ENCODE assay signal across 22 mouse cellular contexts in the genomic region with DNA sequence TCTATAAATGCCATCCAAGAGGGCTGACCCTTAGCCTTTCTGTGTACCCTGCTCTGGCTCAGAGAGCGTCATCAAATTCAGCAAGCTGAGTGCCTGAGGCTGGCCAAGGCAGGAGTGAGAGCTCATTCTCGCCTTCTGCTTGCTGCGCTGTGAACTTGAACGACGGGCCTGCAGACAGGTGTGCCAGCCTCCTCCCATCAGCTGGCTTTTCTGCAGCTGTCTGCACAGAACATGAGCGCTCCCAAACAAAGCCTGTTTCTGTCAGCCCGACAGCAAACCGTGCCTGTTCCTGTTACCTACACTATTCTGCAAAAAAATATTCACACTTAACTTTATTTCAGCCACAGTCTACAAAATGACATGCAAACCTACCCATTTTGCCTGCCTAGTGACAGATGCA. TPM values are rescaled to one million over a fixed set of nuclear protein-coding genes. Genes with fewer than 3 reads are reported as not detected.
A peak's percentile ranks its signal among the peaks of the same experiment; 100 is the strongest.
DNase-seq lines count a peak whose midpoint lies in the region; ATAC-seq and TF ChIP-seq lines count a peak whose summit lies in the region.
"Had no signal": no experiment of that assay in that cellular context is flagged by ENCODE, and none has a peak within 500 bp of the region (broad histone marks: within the 10 kb centered on the region; RNA-seq: fewer than 3 reads in every experiment).

No protein-coding gene starts in this region.

- no peaks in the 10 kb centered on the region for H3K4me1 ChIP-seq in embryonic facial prominence, embryonic 14.5 days (ENCODE audit: control insufficient read depth, insufficient read depth, low read length)
- peaks cover 22% of the 10 kb centered on the region for H3K4me1 ChIP-seq in embryonic facial prominence, embryonic 10.5 days

- H3ac ChIP-seq in myocyte (ENCODE audit: control insufficient read depth, insufficient read length): no peak overlapping the region

- no peaks in the 10 kb centered on the region; the same call in 1 of the 2 replicates for H3K9me3 ChIP-seq in embryonic facial prominence, embryonic 14.5 days (ENCODE audit: control insufficient read depth, low read length)
- H3K9me3 ChIP-seq in embryonic facial prominence, embryonic 10.5 days: 0 out of 2 replicates have a peak, but pooled peaks cover 10% of the 10 kb centered on the region

- peak; percentile 50 for DNase-seq in embryonic facial prominence, embryonic 14.5 days (ENCODE audit: low spot score)
- DNase-seq in embryonic facial prominence, embryonic 10.5 days (ENCODE audit: low spot score): no peak
- DNase-seq in frontal cortex, postnatal 25 days (ENCODE audit: low spot score in 2 of 2): no peak
- peak; percentile 59 for DNase-seq in brain, adult 2 months (ENCODE audit: low read depth, low spot score)
- DNase-seq in right cerebral cortex, postnatal 25 days: no peak
- no peak for DNase-seq in embryo, embryonic 9.5 days (ENCODE audit: extremely low spot score)
- DNase-seq: adrenal gland, adult 2 months; adrenal gland, adult 8-10 months; adrenal gland, postnatal 10 days; adrenal gland, postnatal 14 days; adrenal gland, postnatal 25 days; adrenal gland, postnatal 36 days; B cell, adult 2 months; cerebellum, adult 11 months; cerebellum, adult 11-12 months; cerebellum, adult 18-20 months had no signal

- no peak for ATAC-seq in embryonic facial prominence, embryonic 14.5 days (ENCODE audit: low read depth)
- 0 out of 2 replicates have a peak, but pooled peaks have one; percentile 13 for ATAC-seq in frontal cortex, adult (ENCODE audit: low TSS enrichment)
- ATAC-seq: activated CD4-positive, CD25-positive, alpha-beta regulatory T cell, adult 4 months; CD4-positive, CD25-positive, alpha-beta regulatory T cell, adult 4 months; Patski had no signal

- H3K27me3 ChIP-seq in embryonic facial prominence, embryonic 14.5 days (replicated peaks; ENCODE audit: control insufficient read depth, insufficient read depth, low read length): no peaks in the 10 kb centered on the region
- peaks cover 4% of the 10 kb centered on the region; the same call in 1 of the 2 replicates for H3K27me3 ChIP-seq in embryonic facial prominence, embryonic 10.5 days (replicated peaks; ENCODE audit: low read depth, poor library complexity, severe bottlenecking)
- peaks cover 2% of the 10 kb centered on the region for H3K27me3 ChIP-seq in myocyte (ENCODE audit: control insufficient read depth, insufficient read depth, insufficient read length)
- H3K27me3 ChIP-seq: Patski had no signal

- H3K36me3 ChIP-seq in embryonic facial prominence, embryonic 14.5 days (ENCODE audit: control insufficient read depth, insufficient read depth, low read length): no peaks in the 10 kb centered on the region
- H3K36me3 ChIP-seq in embryonic facial prominence, embryonic 10.5 days (replicated peaks): no peaks in the 10 kb centered on the region
- no peaks in the 10 kb centered on the region for H3K36me3 ChIP-seq in myocyte (ENCODE audit: control insufficient read depth, insufficient read depth)
- H3K36me3 ChIP-seq: G1E had no signal

- H3K27ac ChIP-seq in embryonic facial prominence, embryonic 14.5 days (replicated peaks; ENCODE audit: low read depth, low read length): no peak overlapping the region
- no peak overlapping the region for H3K27ac ChIP-seq in embryonic facial prominence, embryonic 10.5 days (replicated peaks)

- H3K4me3 ChIP-seq in embryonic facial prominence, embryonic 14.5 days (ENCODE audit: low read depth, low read length): no peak overlapping the region
- no peak overlapping the region for H3K4me3 ChIP-seq in embryonic facial prominence, embryonic 10.5 days
- H3K4me3 ChIP-seq in myocyte: no peak overlapping the region

- H3K79me2 ChIP-seq in myocyte (ENCODE audit: control insufficient read depth, insufficient read depth): no peaks in the 10 kb centered on the region

- H3K9ac ChIP-seq in embryonic facial prominence, embryonic 14.5 days (ENCODE audit: low read depth, low read length): no peak overlapping the region

- H3K4me2 ChIP-seq in embryonic facial prominence, embryonic 14.5 days (ENCODE audit: low read depth, low read length): no peak overlapping the region
- H3K4me2 ChIP-seq in myocyte (ENCODE audit: low read depth): no peak overlapping the region

- TF ChIP-seq POLR2A in myocyte (IDR thresholded peaks at IDR 0.05; ENCODE audit: insufficient read length, low read depth): no peak

- 66% methylated on average over 8 of the region's 8 CpGs for WGBS in embryonic facial prominence, embryonic 14.5 days
- 82% methylated on average over 8 of the region's 8 CpGs for WGBS in embryonic facial prominence, embryonic 10.5 days

TF ChIP-seq in myocyte, 11 proteins besides CTCF, POLR2A, EP300 and RAD21:
- TF ChIP-seq REST (IDR thresholded peaks at IDR 0.05; ENCODE audit: insufficient read depth, insufficient read length): no peak
- TF ChIP-seq MYOG (IDR thresholded peaks at IDR 0.05; ENCODE audit: control insufficient read depth in 1 of 3, insufficient read depth in 1 of 3, insufficient read length in 2 of 3, low read depth in 2 of 3): peak; percentile 14 to 93 (median 80)
- TF ChIP-seq MYOD1 (IDR thresholded peaks at IDR 0.05; ENCODE audit: control insufficient read depth in 1 of 3, insufficient read length in 2 of 3, low read depth in 2 of 3): peak in 2 of 3 experiments; percentile 75 to 89

RNA-seq across cellular contexts. Expression of a gene that starts 46.7 kb away (rescaled TPM):
- polyA plus RNA-seq in embryonic facial prominence, embryonic 14.5 days (2014; fragmentation: Nextera tagmentation; extraction: Ambion mirVana): 9.5 and 10.2 TPM in 2 replicates
- polyA plus RNA-seq in embryonic facial prominence, embryonic 10.5 days (2016; fragmentation: Nextera tagmentation; extraction: Ambion mirVana): 6.4 and 7.0 TPM in 2 replicates
- polyA plus RNA-seq in myocyte (2012; fragmentation: generic; extraction: Trizol): 23.3 TPM

Comparison
In these comparisons a context has a peak if more than half of its experiments do, and no peak if none do; other contexts are left out.
1. DNase-seq: peak in embryonic facial prominence, embryonic 14.5 days (single experiment) and brain, adult 2 months (single experiment); none in embryonic facial prominence, embryonic 10.5 days (single experiment), frontal cortex, postnatal 25 days (0 of 2), right cerebral cortex, postnatal 25 days (single experiment) and embryo, embryonic 9.5 days (single experiment).